Comparison of ENCODE assay signal across 14 mouse cellular contexts in the genomic region with DNA sequence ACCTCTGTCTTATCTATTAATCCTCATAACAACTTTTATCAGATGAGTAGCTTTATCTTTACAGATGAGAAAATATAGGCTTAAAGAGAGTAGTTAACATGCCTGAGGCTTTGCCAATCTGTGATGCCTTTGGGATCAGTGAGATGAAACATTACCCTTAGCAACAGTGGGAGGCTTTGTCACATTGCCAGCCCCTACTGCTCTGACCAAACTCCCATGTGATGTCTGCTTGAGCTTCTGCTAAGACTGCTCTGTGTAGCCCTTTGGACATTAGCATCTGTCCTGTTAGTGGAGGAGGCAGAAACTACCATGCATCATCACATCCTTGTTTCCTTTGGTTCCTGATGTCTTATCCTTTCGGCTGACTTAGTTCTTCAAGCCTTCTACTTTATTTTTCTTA. TPM values are rescaled to one million over a fixed set of nuclear protein-coding genes. Genes with fewer than 3 reads are reported as not detected.
DNase-seq lines count a peak whose midpoint lies in the region; ATAC-seq and TF ChIP-seq lines count a peak whose summit lies in the region.
"Had no signal": no experiment of that assay in that cellular context is flagged by ENCODE, and none has a peak within 500 bp of the region (broad histone marks: within the 10 kb centered on the region; RNA-seq: fewer than 3 reads in every experiment).

No protein-coding gene starts in this region.

- TF ChIP-seq CTCF in hindbrain, postnatal 0 days (IDR thresholded peaks at IDR 0.05; ENCODE audit: low read depth): no peak

- no peaks in the 10 kb centered on the region for H3K4me1 ChIP-seq in hindbrain, postnatal 0 days (ENCODE audit: insufficient read depth, low read length)
- H3K4me1 ChIP-seq in hindbrain, embryonic 14.5 days (replicated peaks; ENCODE audit: control insufficient read depth, insufficient read depth, low read length): peaks cover 14% of the 10 kb centered on the region; the same call in 1 of the 2 replicates
- H3K4me1 ChIP-seq: heart, embryonic 15.5 days; intestine, embryonic 15.5 days had no signal

- H3K4me2 ChIP-seq in hindbrain, postnatal 0 days (ENCODE audit: low read depth, low read length): no peak overlapping the region
- no peak overlapping the region for H3K4me2 ChIP-seq in hindbrain, embryonic 14.5 days (replicated peaks)
- H3K4me2 ChIP-seq: embryonic facial prominence, embryonic 12.5 days; heart, embryonic 15.5 days; intestine, embryonic 15.5 days had no signal

- no peaks in the 10 kb centered on the region for H3K27me3 ChIP-seq in hindbrain, postnatal 0 days (ENCODE audit: insufficient read depth, low read length)
- H3K27me3 ChIP-seq in hindbrain, embryonic 14.5 days (ENCODE audit: control insufficient read depth, insufficient read depth, low read length): no peaks in the 10 kb centered on the region
- H3K27me3 ChIP-seq: embryonic facial prominence, embryonic 12.5 days; heart, embryonic 15.5 days; intestine, embryonic 15.5 days had no signal

- ATAC-seq in cerebellum, adult (ENCODE audit: insufficient number of reproducible peaks, low FRiP score, low TSS enrichment): no peak
- ATAC-seq in hindbrain, postnatal 0 days: 0 out of 2 replicates have a peak, but pooled peaks have one; percentile 51
- no peak for ATAC-seq in hindbrain, embryonic 14.5 days (ENCODE audit: low FRiP score)
- ATAC-seq: intestine, embryonic 15.5 days had no signal

- DNase-seq in cerebellum, adult 18-20 months: peak; percentile 39 to 42
- peak; percentile 73 for DNase-seq in hindbrain, postnatal 0 days (ENCODE audit: low spot score)
- no peak for DNase-seq in hindbrain, embryonic 14.5 days (ENCODE audit: low spot score)
- peak; percentile 39 for DNase-seq in right cerebral cortex, adult 18-20 months
- DNase-seq in right cerebral cortex, postnatal 36 days (ENCODE audit: low spot score in 2 of 2): no peak
- no peak for DNase-seq in retina, embryonic 14.5 days (ENCODE audit: low spot score)
- DNase-seq in retina, postnatal 1 day: no peak
- DNase-seq: lung, postnatal 36 days; thymus, postnatal 4 days had no signal

- no peak overlapping the region for H3K9ac ChIP-seq in hindbrain, postnatal 0 days (replicated peaks; ENCODE audit: low read length)
- H3K9ac ChIP-seq in hindbrain, embryonic 14.5 days: no peak overlapping the region
- H3K9ac ChIP-seq: embryonic facial prominence, embryonic 12.5 days; heart, embryonic 15.5 days; intestine, embryonic 15.5 days had no signal

- no peak overlapping the region for H3K27ac ChIP-seq in hindbrain, postnatal 0 days
- no peak overlapping the region for H3K27ac ChIP-seq in hindbrain, embryonic 14.5 days
- H3K27ac ChIP-seq: embryonic facial prominence, embryonic 12.5 days; heart, embryonic 15.5 days; intestine, embryonic 15.5 days had no signal

- H3K9me3 ChIP-seq in hindbrain, postnatal 0 days (ENCODE audit: low read length): no peaks in the 10 kb centered on the region
- H3K9me3 ChIP-seq in hindbrain, embryonic 14.5 days (ENCODE audit: control insufficient read depth, low read length): no peaks in the 10 kb centered on the region
- H3K9me3 ChIP-seq: embryonic facial prominence, embryonic 12.5 days; heart, embryonic 15.5 days; intestine, embryonic 15.5 days had no signal

- no peaks in the 10 kb centered on the region for H3K36me3 ChIP-seq in hindbrain, postnatal 0 days (ENCODE audit: insufficient read depth, low read length)
- no peaks in the 10 kb centered on the region for H3K36me3 ChIP-seq in hindbrain, embryonic 14.5 days (replicated peaks; ENCODE audit: control insufficient read depth, insufficient read depth)
- H3K36me3 ChIP-seq: embryonic facial prominence, embryonic 12.5 days; heart, embryonic 15.5 days; intestine, embryonic 15.5 days had no signal

- WGBS in hindbrain, postnatal 0 days: 68% methylated on average over 1 of the region's 1 CpGs
- WGBS in hindbrain, embryonic 14.5 days: 93% methylated on average over 1 of the region's 1 CpGs

- H3K4me3 ChIP-seq in hindbrain, postnatal 0 days (ENCODE audit: low read length): no peak overlapping the region
- no peak overlapping the region for H3K4me3 ChIP-seq in hindbrain, embryonic 14.5 days (replicated peaks; ENCODE audit: low read length)
- H3K4me3 ChIP-seq: embryonic facial prominence, embryonic 12.5 days; heart, embryonic 15.5 days; intestine, embryonic 15.5 days; myocyte had no signal

RNA-seq across cellular contexts. Expression of a gene that starts 7.8 kb away (rescaled TPM):
- 56.8 and 57.5 TPM in 2 replicates for total RNA-seq in hindbrain, postnatal 0 days (2014; rRNA removed)
- 19.6 and 23.1 TPM in 2 replicates for polyA plus RNA-seq in hindbrain, postnatal 0 days (2015; fragmentation: Nextera tagmentation; extraction: Ambion mirVana)
- polyA plus RNA-seq in hindbrain, embryonic 14.5 days (2014; fragmentation: Nextera tagmentation; extraction: Ambion mirVana): 24.2 and 27.1 TPM in 2 replicates

RNA-seq across cellular contexts. Expression of a gene that starts 40.3 kb away (rescaled TPM):
- total RNA-seq in hindbrain, postnatal 0 days (2014; rRNA removed): 74.3 and 78.0 TPM in 2 replicates
- 11.8 and 12.8 TPM in 2 replicates for polyA plus RNA-seq in hindbrain, postnatal 0 days (2015; fragmentation: Nextera tagmentation; extraction: Ambion mirVana)
- 13.9 and 15.6 TPM in 2 replicates for polyA plus RNA-seq in hindbrain, embryonic 14.5 days (2014; fragmentation: Nextera tagmentation; extraction: Ambion mirVana)

Comparison
In these comparisons a context has a peak if more than half of its experiments do, and no peak if none do; other contexts are left out.
1. DNase-seq: peak in cerebellum, adult 18-20 months (2 of 2), hindbrain, postnatal 0 days (single experiment) and right cerebral cortex, adult 18-20 months (single experiment); none in hindbrain, embryonic 14.5 days (single experiment), right cerebral cortex, postnatal 36 days (0 of 2), retina, embryonic 14.5 days (single experiment) and retina, postnatal 1 day (single experiment).